Mouse (Mus musculus): Measurements from ENCODE around the gene Igsf9. TPM values are rescaled to one million over a fixed set of nuclear protein-coding genes. Genes with fewer than 3 reads are reported as not detected.

The Igsf9 gene
- polyA plus RNA-seq, 1 experiment, result 4.1 TPM

DNA sequence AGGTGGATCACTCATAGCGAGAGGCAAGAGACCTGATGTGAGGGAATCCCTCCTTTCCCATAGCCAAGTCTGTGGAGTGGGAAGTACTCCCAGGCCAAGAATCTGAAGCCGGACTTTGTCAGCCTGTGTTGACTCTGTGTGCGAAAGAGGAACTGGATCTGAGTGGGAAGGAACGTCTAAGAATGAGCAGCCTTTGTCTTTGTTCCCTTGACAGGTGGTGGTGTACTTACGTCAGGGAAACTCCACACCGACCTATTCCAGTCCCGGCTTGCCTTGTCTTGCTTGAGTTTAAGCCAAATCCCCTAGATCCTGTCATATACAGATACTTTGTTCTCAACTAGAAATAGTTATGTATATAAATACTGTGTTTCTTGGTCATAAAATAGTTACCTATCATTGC lies 40.9 kb downstream of the Igsf9 start:
- H3ac ChIP-seq (ENCODE audit: control insufficient read depth, insufficient read length, low read depth), result no peak overlapping the region
- H3K79me2 ChIP-seq (ENCODE audit: control insufficient read depth, insufficient read depth), result no peaks in the 10 kb centered on the region
- no peaks in the 10 kb centered on the region for H3K27me3 ChIP-seq (ENCODE audit: control insufficient read depth, insufficient read depth, insufficient read length)
- no peaks in the 10 kb centered on the region for H3K79me3 ChIP-seq (ENCODE audit: low read depth)
- H3K36me3 ChIP-seq (ENCODE audit: control insufficient read depth, insufficient read depth), result no peaks in the 10 kb centered on the region
- H3K4me3 ChIP-seq (ENCODE audit: insufficient read depth, poor library complexity, severe bottlenecking), result no peak overlapping the region
- TF ChIP-seq MYOG (IDR thresholded peaks at IDR 0.05; ENCODE audit: control insufficient read depth, extremely low read depth, insufficient read length) (no peak), MAX (IDR thresholded peaks at IDR 0.05) (no peak), MYOD1 (IDR thresholded peaks at IDR 0.05; ENCODE audit: control insufficient read depth, insufficient read length, low read depth) (no peak), USF1 (IDR thresholded peaks at IDR 0.05; ENCODE audit: low read depth) (no peak), CEBPB (IDR thresholded peaks at IDR 0.05; ENCODE audit: low read depth) (no peak), CTCF (IDR thresholded peaks at IDR 0.05; ENCODE audit: control insufficient read depth, insufficient read depth, insufficient read length) (no peak), FOSL1 (IDR thresholded peaks at IDR 0.05; ENCODE audit: insufficient read depth, low read length, poor library complexity, severe bottlenecking) (no peak)

DNA sequence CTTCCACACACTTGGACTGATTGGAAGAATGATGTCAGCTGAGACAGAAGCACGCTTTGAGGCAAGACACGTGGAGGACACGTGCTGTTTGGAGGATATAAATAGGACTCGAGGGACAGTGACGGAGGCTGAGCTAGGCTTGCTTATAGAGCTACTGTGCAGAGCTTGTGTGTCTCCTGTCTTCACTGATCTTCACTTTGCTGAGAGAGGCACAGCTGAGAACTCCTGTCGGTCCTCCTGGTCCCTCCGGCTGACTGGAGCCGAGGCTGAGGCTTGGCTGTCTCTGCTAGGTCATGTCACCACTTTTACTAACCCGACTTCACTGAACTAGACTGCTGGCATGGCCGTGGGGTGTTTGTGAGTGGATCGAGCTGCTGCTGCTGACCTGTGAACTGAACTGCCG lies 42.1 kb downstream of the Igsf9 start:
- TF ChIP-seq CEBPB (IDR thresholded peaks at IDR 0.05; ENCODE audit: low read depth) (no peak), MYOG (IDR thresholded peaks at IDR 0.05; ENCODE audit: control insufficient read depth, extremely low read depth, insufficient read length) (no peak), CTCF (IDR thresholded peaks at IDR 0.05; ENCODE audit: control insufficient read depth, insufficient read depth, insufficient read length) (no peak), MAX (IDR thresholded peaks at IDR 0.05) (no peak), MYOD1 (IDR thresholded peaks at IDR 0.05; ENCODE audit: control insufficient read depth, insufficient read length, low read depth) (no peak), FOSL1 (IDR thresholded peaks at IDR 0.05; ENCODE audit: insufficient read depth, low read length, poor library complexity, severe bottlenecking) (no peak), USF1 (IDR thresholded peaks at IDR 0.05; ENCODE audit: low read depth) (no peak)
- Histone ChIP-seq H3K4me3 (ENCODE audit: insufficient read depth, poor library complexity, severe bottlenecking) (no peak overlapping the region), H3K79me2 (ENCODE audit: control insufficient read depth, insufficient read depth) (no peaks in the 10 kb centered on the region), H3K36me3 (ENCODE audit: control insufficient read depth, insufficient read depth) (no peaks in the 10 kb centered on the region), H3ac (ENCODE audit: control insufficient read depth, insufficient read length, low read depth) (no peak overlapping the region), H3K27me3 (ENCODE audit: control insufficient read depth, insufficient read depth, insufficient read length) (no peaks in the 10 kb centered on the region), H3K79me3 (ENCODE audit: low read depth) (no peaks in the 10 kb centered on the region)

DNA sequence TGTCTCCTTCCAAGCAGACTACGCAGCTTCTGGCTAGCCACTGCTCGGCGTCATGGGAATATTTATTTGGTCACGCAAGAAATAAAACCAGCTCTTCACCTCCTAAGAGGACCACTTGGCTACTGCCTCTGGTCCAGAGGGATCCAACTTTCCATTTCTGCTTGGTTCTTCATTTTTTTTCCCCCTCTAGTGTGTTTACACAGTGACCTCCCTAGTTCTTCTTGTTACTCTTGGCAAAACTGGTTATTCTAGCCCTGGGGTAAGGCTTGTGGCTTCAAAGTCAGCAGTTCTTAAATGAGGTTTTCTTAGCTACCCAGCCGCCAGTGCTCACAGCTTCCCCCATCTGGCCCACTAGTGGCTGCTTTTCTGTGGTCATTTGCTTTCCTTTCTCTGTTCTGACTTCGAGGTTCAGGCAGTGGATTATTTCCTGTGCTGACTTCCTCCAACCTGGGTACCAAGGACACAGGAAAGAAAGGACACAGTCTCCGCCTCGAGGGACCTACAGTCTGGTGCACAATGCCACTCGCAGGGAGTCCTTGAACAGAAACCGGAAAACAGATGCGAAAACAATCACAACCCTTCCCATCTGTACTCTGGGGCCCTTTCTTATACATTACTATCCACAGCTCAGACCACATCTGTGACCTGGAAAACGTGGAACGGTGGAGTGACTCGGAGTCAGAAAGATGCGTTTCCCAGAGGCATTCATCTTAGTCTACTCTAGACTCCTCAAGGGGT lies 43.6 kb downstream of the Igsf9 start:
- Histone ChIP-seq H3K79me2 (ENCODE audit: control insufficient read depth, insufficient read depth) (no peaks in the 10 kb centered on the region), H3K27me3 (ENCODE audit: control insufficient read depth, insufficient read depth, insufficient read length) (no peaks in the 10 kb centered on the region), H3K4me3 (ENCODE audit: insufficient read depth, poor library complexity, severe bottlenecking) (no peak overlapping the region), H3ac (ENCODE audit: control insufficient read depth, insufficient read length, low read depth) (no peak overlapping the region), H3K79me3 (ENCODE audit: low read depth) (no peaks in the 10 kb centered on the region), H3K36me3 (ENCODE audit: control insufficient read depth, insufficient read depth) (no peaks in the 10 kb centered on the region)
- no peak for TF ChIP-seq MYOD1 (IDR thresholded peaks at IDR 0.05; ENCODE audit: control insufficient read depth, insufficient read length, low read depth)
- no peak for TF ChIP-seq FOSL1 (IDR thresholded peaks at IDR 0.05; ENCODE audit: insufficient read depth, low read length, poor library complexity, severe bottlenecking)
- TF ChIP-seq USF1 (IDR thresholded peaks at IDR 0.05; ENCODE audit: low read depth), result no peak
- no peak for TF ChIP-seq CTCF (IDR thresholded peaks at IDR 0.05; ENCODE audit: control insufficient read depth, insufficient read depth, insufficient read length)
- no peak for TF ChIP-seq MAX (IDR thresholded peaks at IDR 0.05)
- no peak for TF ChIP-seq CEBPB (IDR thresholded peaks at IDR 0.05; ENCODE audit: low read depth)
- no peak for TF ChIP-seq MYOG (IDR thresholded peaks at IDR 0.05; ENCODE audit: control insufficient read depth, extremely low read depth, insufficient read length)

DNA sequence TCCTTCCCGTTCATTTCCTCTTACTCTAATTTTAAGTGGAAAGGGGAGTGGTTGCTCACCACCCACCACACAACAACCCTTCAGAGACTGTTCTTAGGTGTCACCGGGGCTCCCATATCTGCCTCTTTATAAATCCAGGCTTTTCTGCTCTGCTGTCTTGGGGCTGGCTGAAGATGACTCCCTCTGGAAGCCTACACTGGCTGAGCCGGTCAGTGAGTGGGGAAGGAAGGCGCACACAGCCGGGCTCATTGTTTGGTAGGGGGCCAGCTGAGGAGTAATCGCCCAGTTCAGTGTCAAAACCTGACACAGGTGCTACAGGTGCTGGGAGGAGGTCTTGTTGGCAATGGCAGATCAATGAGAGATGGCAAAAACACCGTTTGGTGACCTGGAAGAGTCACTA lies 44.4 kb downstream of the Igsf9 start:
- H3K79me2 ChIP-seq (ENCODE audit: control insufficient read depth, insufficient read depth), result no peaks in the 10 kb centered on the region
- TF ChIP-seq FOSL1 (IDR thresholded peaks at IDR 0.05; ENCODE audit: insufficient read depth, low read length, poor library complexity, severe bottlenecking) (no peak), MYOD1 (IDR thresholded peaks at IDR 0.05; ENCODE audit: control insufficient read depth, insufficient read length, low read depth) (no peak), MAX (IDR thresholded peaks at IDR 0.05) (no peak), USF1 (IDR thresholded peaks at IDR 0.05; ENCODE audit: low read depth) (no peak), CEBPB (IDR thresholded peaks at IDR 0.05; ENCODE audit: low read depth) (no peak), CTCF (IDR thresholded peaks at IDR 0.05; ENCODE audit: control insufficient read depth, insufficient read depth, insufficient read length) (no peak), MYOG (IDR thresholded peaks at IDR 0.05; ENCODE audit: control insufficient read depth, extremely low read depth, insufficient read length) (no peak)
- H3K36me3 ChIP-seq (ENCODE audit: control insufficient read depth, insufficient read depth), result no peaks in the 10 kb centered on the region
- no peaks in the 10 kb centered on the region for H3K79me3 ChIP-seq (ENCODE audit: low read depth)
- H3ac ChIP-seq (ENCODE audit: control insufficient read depth, insufficient read length, low read depth), result no peak overlapping the region
- no peaks in the 10 kb centered on the region for H3K27me3 ChIP-seq (ENCODE audit: control insufficient read depth, insufficient read depth, insufficient read length)
- no peak overlapping the region for H3K4me3 ChIP-seq (ENCODE audit: insufficient read depth, poor library complexity, severe bottlenecking)

DNA sequence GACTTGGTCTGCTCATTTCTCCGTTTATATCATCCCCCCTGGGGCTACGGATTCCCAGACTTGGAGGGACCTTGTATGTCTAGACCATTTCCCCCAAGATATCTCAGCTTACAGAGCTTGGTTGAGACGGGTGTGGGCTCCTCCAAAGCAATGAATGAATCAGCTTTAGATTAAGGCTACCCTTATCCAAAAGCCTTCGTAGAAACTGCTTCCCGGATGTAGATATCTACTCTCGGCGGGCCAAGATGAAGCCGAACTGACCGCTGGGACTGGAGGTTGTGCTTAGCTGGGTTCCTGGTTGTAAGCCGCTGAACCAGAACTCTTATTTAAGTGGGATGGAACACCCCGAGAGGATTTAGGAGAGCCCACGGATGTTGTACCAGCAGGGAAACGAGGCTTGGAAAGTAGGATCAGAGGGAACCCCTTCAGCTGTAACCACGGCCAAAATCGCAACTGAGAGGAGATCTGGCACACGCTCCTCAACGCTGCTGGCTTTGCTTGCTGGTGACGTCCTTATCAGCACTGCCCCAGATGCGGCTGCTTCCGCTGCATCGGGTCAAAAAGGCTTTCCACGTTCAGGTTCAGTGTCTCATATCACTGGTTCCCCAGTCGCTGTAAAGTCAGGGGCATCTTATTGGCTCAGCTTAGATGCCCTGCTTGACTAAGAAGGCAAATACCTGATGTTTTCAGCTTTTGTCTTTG lies 44.9 kb downstream of the Igsf9 start:
- Histone ChIP-seq H3ac (ENCODE audit: control insufficient read depth, insufficient read length, low read depth) (no peak overlapping the region), H3K27me3 (ENCODE audit: control insufficient read depth, insufficient read depth, insufficient read length) (no peaks in the 10 kb centered on the region), H3K79me3 (ENCODE audit: low read depth) (no peaks in the 10 kb centered on the region), H3K79me2 (ENCODE audit: control insufficient read depth, insufficient read depth) (no peaks in the 10 kb centered on the region), H3K4me3 (ENCODE audit: insufficient read depth, poor library complexity, severe bottlenecking) (no peak overlapping the region), H3K36me3 (ENCODE audit: control insufficient read depth, insufficient read depth) (no peaks in the 10 kb centered on the region)
- TF ChIP-seq CEBPB (IDR thresholded peaks at IDR 0.05; ENCODE audit: low read depth) (no peak), FOSL1 (IDR thresholded peaks at IDR 0.05; ENCODE audit: insufficient read depth, low read length, poor library complexity, severe bottlenecking) (no peak), MAX (IDR thresholded peaks at IDR 0.05) (no peak), MYOG (IDR thresholded peaks at IDR 0.05; ENCODE audit: control insufficient read depth, extremely low read depth, insufficient read length) (no peak), MYOD1 (IDR thresholded peaks at IDR 0.05; ENCODE audit: control insufficient read depth, insufficient read length, low read depth) (no peak), USF1 (IDR thresholded peaks at IDR 0.05; ENCODE audit: low read depth) (no peak), CTCF (IDR thresholded peaks at IDR 0.05; ENCODE audit: control insufficient read depth, insufficient read depth, insufficient read length) (no peak)

Data from C2C12 (cell line).